Mouse (Mus musculus): Measurements from ENCODE around the gene Olfr284. TPM values are rescaled to one million over a fixed set of nuclear protein-coding genes. Genes with fewer than 3 reads are reported as not detected.

Gene Olfr284
- total RNA-seq (2015; ENCODE audit: low replicate concordance) = not detected in 2 replicates
- not detected in 2 replicates for total RNA-seq (2017; ENCODE audit: low replicate concordance)

GRCm38 (mm10) chr15:98340887-98341286 is at the start of gene Olfr284:
Olfr284 (minus strand) TSS chr15:98340987.
- ATAC-seq (replicated peaks; ENCODE audit: low FRiP score, poor library complexity, severe bottlenecking) = no peak

GRCm38 (mm10) chr15:98389796-98390195 is 49.0 kb upstream of the Olfr284 start:
- no peak for ATAC-seq (replicated peaks; ENCODE audit: low FRiP score, poor library complexity, severe bottlenecking)

- ATAC-seq (replicated peaks; ENCODE audit: low FRiP score, poor library complexity, severe bottlenecking) = no peak
These were observed 46.8 kb upstream of the Olfr284 start for GRCm38 (mm10) chr15:98387621-98388020.

- no peak for ATAC-seq (replicated peaks; ENCODE audit: low FRiP score, poor library complexity, severe bottlenecking)
These were observed 40.1 kb upstream of the Olfr284 start, which contains the start of gene Olfr283 for GRCm38 (mm10) chr15:98380846-98381245. Olfr283 (minus strand) TSS chr15:98380946.

GRCm38 (mm10) chr15:98378209-98378608 is 37.4 kb upstream of the Olfr284 start:
- no peak for ATAC-seq (replicated peaks; ENCODE audit: low FRiP score, poor library complexity, severe bottlenecking)

GRCm38 (mm10) chr15:98317177-98317724 is 23.5 kb downstream of the Olfr284 start, which contains the start of gene Olfr285:
Olfr285 (minus strand) TSS chr15:98317353.
- no peak for ATAC-seq (replicated peaks; ENCODE audit: low FRiP score, poor library complexity, severe bottlenecking)

GRCm38 (mm10) chr15:98315703-98316102 is 25.1 kb downstream of the Olfr284 start:
- ATAC-seq (replicated peaks; ENCODE audit: low FRiP score, poor library complexity, severe bottlenecking) = no peak

- ATAC-seq (replicated peaks; ENCODE audit: low FRiP score, poor library complexity, severe bottlenecking) = no peak
These were observed 44.9 kb downstream of the Olfr284 start, which contains the start of gene Zfp641 for GRCm38 (mm10) chr15:98295628-98296551. Zfp641 (minus strand) TSS chr15:98296161.

- ATAC-seq (replicated peaks; ENCODE audit: low FRiP score, poor library complexity, severe bottlenecking) = no peak; the same call in 1 of the 2 replicates
These were observed 47.1 kb downstream of the Olfr284 start for GRCm38 (mm10) chr15:98293651-98294050.

Other genes with a start within 250 kb of the Olfr284 start
- gene Pfkm, start 248.4 kb downstream of the Olfr284 start, total RNA-seq (2015; ENCODE audit: low replicate concordance) = 4.3 and 8.8 TPM in 2 replicates
- gene Pfkm, start 248.4 kb downstream of the Olfr284 start, total RNA-seq (2017; ENCODE audit: low replicate concordance) = 17.8 and 22.8 TPM in 2 replicates
- 35.0 and 47.4 TPM in 2 replicates for gene Senp1, start 247.2 kb downstream of the Olfr284 start, total RNA-seq (2015; ENCODE audit: low replicate concordance)
- gene Senp1, start 247.2 kb downstream of the Olfr284 start, total RNA-seq (2017; ENCODE audit: low replicate concordance) = 42.2 and 49.9 TPM in 2 replicates
- 8.8 and 28.8 TPM in 2 replicates for gene Asb8, start 175.4 kb downstream of the Olfr284 start, total RNA-seq (2015; ENCODE audit: low replicate concordance)
- 4.2 and 8.1 TPM in 2 replicates for gene Asb8, start 175.4 kb downstream of the Olfr284 start, total RNA-seq (2017; ENCODE audit: low replicate concordance)
- gene Ccdc184, start 173.8 kb downstream of the Olfr284 start, total RNA-seq (2015; ENCODE audit: low replicate concordance) = not detected in 2 replicates
- not detected in 2 replicates for gene Ccdc184, start 173.8 kb downstream of the Olfr284 start, total RNA-seq (2017; ENCODE audit: low replicate concordance)
- gene Olfr288, start 145.4 kb downstream of the Olfr284 start, total RNA-seq (2015; ENCODE audit: low replicate concordance) = not detected in 2 replicates
- not detected in 2 replicates for gene Olfr288, start 145.4 kb downstream of the Olfr284 start, total RNA-seq (2017; ENCODE audit: low replicate concordance)
- gene Gm44579, start 120.0 kb downstream of the Olfr284 start, total RNA-seq (2015; ENCODE audit: low replicate concordance) = not detected in 2 replicates
- not detected in 2 replicates for gene Gm44579, start 120.0 kb downstream of the Olfr284 start, total RNA-seq (2017; ENCODE audit: low replicate concordance)
- not detected in 2 replicates for gene Olfr287, start 119.9 kb downstream of the Olfr284 start, total RNA-seq (2015; ENCODE audit: low replicate concordance)
- not detected in 2 replicates for gene Olfr287, start 119.9 kb downstream of the Olfr284 start, total RNA-seq (2017; ENCODE audit: low replicate concordance)
- not detected in 2 replicates for gene Olfr286, start 106.5 kb downstream of the Olfr284 start, total RNA-seq (2015; ENCODE audit: low replicate concordance)
- not detected in 2 replicates for gene Olfr286, start 106.5 kb downstream of the Olfr284 start, total RNA-seq (2017; ENCODE audit: low replicate concordance)
- gene H1fnt, start 83.7 kb downstream of the Olfr284 start, total RNA-seq (2015; ENCODE audit: low replicate concordance) = not detected in 2 replicates
- gene H1fnt, start 83.7 kb downstream of the Olfr284 start, total RNA-seq (2017; ENCODE audit: low replicate concordance) = not detected in 2 replicates
- gene Zfp641, start 44.8 kb downstream of the Olfr284 start, total RNA-seq (2015; ENCODE audit: low replicate concordance) = not detected in 2 replicates
- not detected in 2 replicates for gene Zfp641, start 44.8 kb downstream of the Olfr284 start, total RNA-seq (2017; ENCODE audit: low replicate concordance)
- not detected in 2 replicates for gene Olfr285, start 23.6 kb downstream of the Olfr284 start, total RNA-seq (2015; ENCODE audit: low replicate concordance)
- not detected in 2 replicates for gene Olfr285, start 23.6 kb downstream of the Olfr284 start, total RNA-seq (2017; ENCODE audit: low replicate concordance)
- not detected in 2 replicates for gene Olfr283, start 40.0 kb upstream of the Olfr284 start, total RNA-seq (2015; ENCODE audit: low replicate concordance)
- gene Olfr283, start 40.0 kb upstream of the Olfr284 start, total RNA-seq (2017; ENCODE audit: low replicate concordance) = not detected in 2 replicates
- gene Olfr282, start 90.2 kb upstream of the Olfr284 start, total RNA-seq (2015; ENCODE audit: low replicate concordance) = not detected in 2 replicates
- not detected in 2 replicates for gene Olfr282, start 90.2 kb upstream of the Olfr284 start, total RNA-seq (2017; ENCODE audit: low replicate concordance)
- gene Olfr281, start 111.6 kb upstream of the Olfr284 start, total RNA-seq (2015; ENCODE audit: low replicate concordance) = not detected in 2 replicates
- gene Olfr281, start 111.6 kb upstream of the Olfr284 start, total RNA-seq (2017; ENCODE audit: low replicate concordance) = not detected in 2 replicates
- not detected in 2 replicates for gene OR5BS1P, start 128.9 kb upstream of the Olfr284 start, total RNA-seq (2015; ENCODE audit: low replicate concordance)
- not detected in 2 replicates for gene OR5BS1P, start 128.9 kb upstream of the Olfr284 start, total RNA-seq (2017; ENCODE audit: low replicate concordance)
- gene Lalba, start 141.7 kb upstream of the Olfr284 start, total RNA-seq (2015; ENCODE audit: low replicate concordance) = not detected in 2 replicates
- gene Lalba, start 141.7 kb upstream of the Olfr284 start, total RNA-seq (2017; ENCODE audit: low replicate concordance) = not detected in 2 replicates
- not detected in 2 replicates for gene Olfr279, start 151.4 kb upstream of the Olfr284 start, total RNA-seq (2015; ENCODE audit: low replicate concordance)
- gene Olfr279, start 151.4 kb upstream of the Olfr284 start, total RNA-seq (2017; ENCODE audit: low replicate concordance) = not detected in 2 replicates
- 15.5 and 19.7 TPM in 2 replicates for gene Kansl2, start 193.3 kb upstream of the Olfr284 start, total RNA-seq (2015; ENCODE audit: low replicate concordance)
- 11.5 and 18.0 TPM in 2 replicates for gene Kansl2, start 193.3 kb upstream of the Olfr284 start, total RNA-seq (2017; ENCODE audit: low replicate concordance)
- 80.0 and 121 TPM in 2 replicates for gene Ccnt1, start 229.9 kb upstream of the Olfr284 start, total RNA-seq (2015; ENCODE audit: low replicate concordance)
- gene Ccnt1, start 229.9 kb upstream of the Olfr284 start, total RNA-seq (2017; ENCODE audit: low replicate concordance) = 72.0 and 75.4 TPM in 2 replicates
- not detected in 2 replicates for gene 4930415O20Rik, start 230.0 kb upstream of the Olfr284 start, total RNA-seq (2015; ENCODE audit: low replicate concordance)
- gene 4930415O20Rik, start 230.0 kb upstream of the Olfr284 start, total RNA-seq (2017; ENCODE audit: low replicate concordance) = not detected in 2 replicates

Measured in erythroid progenitor cell, adult 5-6 weeks (primary cell).